Mouse (Mus musculus) lung, embryonic 15.5 days (tissue): ENCODE data around the gene Abca14. TPM values are rescaled to one million over a fixed set of nuclear protein-coding genes. Genes with fewer than 3 reads are reported as not detected.
"Not testable (repeated sequence)": the region's sequence is repeated elsewhere in the genome, so short reads cannot be mapped to it uniquely, and the experiment has no call there.

Experiments used
- ATAC-seq: fragments of 200-750 bp; cut with Nextera tagmentation; 2 replicates; pipeline ENCODE4 v1.8.0; 2017; ENCODE audit warnings: moderate number of reproducible peaks, borderline replicate concordance; ENCODE audit not compliant: low FRiP score, low TSS enrichment; ENCODE audit errors: extremely low read depth
- H3K27ac ChIP-seq: fragments of 300-500 bp; sonication (generic); 2 replicates; pipeline ENCODE4 v1.5.1; 2015; ENCODE audit warnings: moderate library complexity, mild to moderate bottlenecking, inconsistent platforms
- H3K27me3 ChIP-seq: fragments of 300-500 bp; sonication (generic); 2 replicates; pipeline ENCODE4 v1.6.1; 2015; ENCODE audit warnings: inconsistent platforms
- H3K36me3 ChIP-seq: fragments of 300-500 bp; sonication (generic); 2 replicates; pipeline ENCODE4 v1.6.1; 2015; ENCODE audit warnings: inconsistent platforms
- H3K4me1 ChIP-seq: fragments of 300-500 bp; sonication (generic); 2 replicates; pipeline ENCODE4 v1.6.1; 2015; ENCODE audit warnings: inconsistent platforms
- H3K4me2 ChIP-seq: fragments of 300-500 bp; sonication (generic); 2 replicates; pipeline ENCODE4 v1.6.1; 2015; ENCODE audit warnings: inconsistent platforms, mild to moderate bottlenecking, moderate library complexity
- H3K4me3 ChIP-seq: fragments of 300-500 bp; sonication (generic); 2 replicates; pipeline ENCODE4 v1.5.1; 2015; ENCODE audit warnings: mild to moderate bottlenecking, inconsistent platforms
- H3K9ac ChIP-seq: fragments of 300-500 bp; sonication (generic); 2 replicates; pipeline ENCODE4 v1.6.1; 2015; ENCODE audit warnings: inconsistent platforms
- H3K9me3 ChIP-seq: fragments of 300-500 bp; sonication (generic); 2 replicates; pipeline ENCODE4 v1.6.1; 2016; ENCODE audit warnings: inconsistent platforms
- WGBS: fragments of 180-500 bp; shearing (Covaris S2); methylation state at CpG from one replicate; pipeline ENCODE4 v1.1.7; 2015; 5-methylcytosine and 5-hydroxymethylcytosine counted together
- polyA plus RNA-seq: library from polyadenylated mRNA; unstranded; fragments of >200 nt; fragmentation: Nextera tagmentation; extraction: Ambion mirVana; gene quantifications from 2 replicates; pipeline ENCODE4 v1.2.1, GENCODE M21; 2015

The Abca14 gene
- polyA plus RNA-seq, 1 experiment from 2014 or later = not detected

GRCm38 (mm10) chr7:120241092-120241491 lies 37.3 kb downstream of the Abca14 start:
- ATAC-seq = no peak
- Histone ChIP-seq H3K9ac (no peak overlapping the region), H3K4me2 (no peak overlapping the region), H3K4me1 (no peaks in the 10 kb centered on the region), H3K9me3 (no peaks in the 10 kb centered on the region), H3K27ac (no peak overlapping the region), H3K4me3 (no peak overlapping the region), H3K27me3 (no peaks in the 10 kb centered on the region), H3K36me3 (no peaks in the 10 kb centered on the region)

- H3K4me2 ChIP-seq = no peak overlapping the region
- no peak overlapping the region for H3K4me3 ChIP-seq
- H3K36me3 ChIP-seq = no peaks in the 10 kb centered on the region
- no peaks in the 10 kb centered on the region for H3K9me3 ChIP-seq
- no peak overlapping the region for H3K9ac ChIP-seq
- no peaks in the 10 kb centered on the region for H3K27me3 ChIP-seq
- H3K4me1 ChIP-seq = no peaks in the 10 kb centered on the region
- ATAC-seq = no peak
- 72% methylated on average over 7 of the region's 7 CpGs for WGBS
- H3K27ac ChIP-seq = no peak overlapping the region
Observed at GRCm38 (mm10) chr7:120271135-120271991, 67.6 kb downstream of the Abca14 start.

GRCm38 (mm10) chr7:120272110-120272509 lies 68.3 kb downstream of the Abca14 start:
- no peak for ATAC-seq
- WGBS = 72% methylated on average over 7 of the region's 7 CpGs
- H3K27ac ChIP-seq = no peak overlapping the region
- H3K36me3 ChIP-seq = no peaks in the 10 kb centered on the region
- no peak overlapping the region for H3K4me2 ChIP-seq
- no peak overlapping the region for H3K9ac ChIP-seq
- no peaks in the 10 kb centered on the region for H3K4me1 ChIP-seq
- no peaks in the 10 kb centered on the region for H3K9me3 ChIP-seq
- no peak overlapping the region for H3K4me3 ChIP-seq
- H3K27me3 ChIP-seq = no peaks in the 10 kb centered on the region

GRCm38 (mm10) chr7:120285286-120285685 lies 81.5 kb downstream of the Abca14 start:
- Histone ChIP-seq H3K4me2 (no peak overlapping the region), H3K9ac (no peak overlapping the region), H3K27me3 (no peaks in the 10 kb centered on the region), H3K36me3 (no peaks in the 10 kb centered on the region), H3K4me1 (no peaks in the 10 kb centered on the region), H3K4me3 (no peak overlapping the region), H3K27ac (no peak overlapping the region), H3K9me3 (no peaks in the 10 kb centered on the region)
- WGBS = 58% methylated on average over 3 of the region's 3 CpGs
- ATAC-seq = no peak

GRCm38 (mm10) chr7:120316086-120316485 lies 112.3 kb downstream of the Abca14 start:
- no peaks in the 10 kb centered on the region for H3K4me1 ChIP-seq
- no peak overlapping the region for H3K4me3 ChIP-seq
- H3K36me3 ChIP-seq = no peaks in the 10 kb centered on the region
- no peak for ATAC-seq
- no peaks in the 10 kb centered on the region for H3K27me3 ChIP-seq
- no peak overlapping the region for H3K4me2 ChIP-seq
- no peaks in the 10 kb centered on the region for H3K9me3 ChIP-seq
- H3K9ac ChIP-seq = no peak overlapping the region
- 49% methylated on average over 1 of the region's 1 CpGs for WGBS
- H3K27ac ChIP-seq = no peak overlapping the region

- Histone ChIP-seq H3K4me2 (no peak overlapping the region), H3K4me3 (no peak overlapping the region), H3K4me1 (peaks cover 4% of the 10 kb centered on the region), H3K36me3 (no peaks in the 10 kb centered on the region), H3K9me3 (no peaks in the 10 kb centered on the region), H3K9ac (no peak overlapping the region), H3K27ac (no peak overlapping the region), H3K27me3 (no peaks in the 10 kb centered on the region)
- peak; percentile 71; the same call in 1 of the 2 replicates for ATAC-seq
- 5% methylated on average over 4 of the region's 4 CpGs for WGBS
Observed at GRCm38 (mm10) chr7:120322963-120323362, 119.2 kb downstream of the Abca14 start.

GRCm38 (mm10) chr7:120325911-120326310 lies 122.2 kb downstream of the Abca14 start:
- H3K36me3 ChIP-seq, H3K9me3 ChIP-seq, H3K27me3 ChIP-seq, H3K4me2 ChIP-seq, ATAC-seq, H3K9ac ChIP-seq, H3K4me3 ChIP-seq, H3K27ac ChIP-seq, H3K4me1 ChIP-seq: not testable (repeated sequence)
- WGBS = 73% methylated on average over 2 of the region's 2 CpGs

- Histone ChIP-seq H3K27ac (no peak overlapping the region), H3K9ac (no peak overlapping the region), H3K4me1 (peaks cover 5% of the 10 kb centered on the region), H3K36me3 (no peaks in the 10 kb centered on the region), H3K9me3 (no peaks in the 10 kb centered on the region), H3K4me3 (peak overlapping the region; percentile 17; the same call in 1 of the 2 replicates), H3K4me2 (peak overlapping the region; percentile 55), H3K27me3 (no peaks in the 10 kb centered on the region; the same call in 1 of the 2 replicates)
- ATAC-seq = peak; percentile 50
- WGBS = 11% methylated on average over 22 of the region's 22 CpGs
Observed at GRCm38 (mm10) chr7:120327220-120328073, 123.7 kb downstream of the Abca14 start.

GRCm38 (mm10) chr7:120328087-120328793 lies 124.5 kb downstream of the Abca14 start, which contains the start of gene Abca15:
Gene Abca15 (plus strand): TSS chr7:120328670.
- peak within 1 kb of the TSS; percentile 55 for H3K4me2 ChIP-seq
- H3K4me1 ChIP-seq = peaks cover 5% of the 10 kb centered on the region; the same call in 1 of the 2 replicates
- H3K36me3 ChIP-seq = no peaks in the 10 kb centered on the region
- H3K4me3 ChIP-seq = peak within 1 kb of the TSS; percentile 17; the same call in 1 of the 2 replicates
- ATAC-seq = peak; percentile 65
- no peak within 1 kb of the TSS for H3K9ac ChIP-seq
- 84% methylated on average over 22 of the region's 22 CpGs for WGBS
- no peaks in the 10 kb centered on the region for H3K9me3 ChIP-seq
- H3K27ac ChIP-seq = no peak within 1 kb of the TSS
- H3K27me3 ChIP-seq = no peaks in the 10 kb centered on the region; the same call in 1 of the 2 replicates

GRCm38 (mm10) chr7:120361159-120361558 lies 157.4 kb downstream of the Abca14 start:
- Histone ChIP-seq H3K27ac (no peak overlapping the region), H3K4me2 (no peak overlapping the region), H3K36me3 (no peaks in the 10 kb centered on the region), H3K9ac (no peak overlapping the region), H3K4me1 (no peaks in the 10 kb centered on the region), H3K9me3 (no peaks in the 10 kb centered on the region), H3K27me3 (no peaks in the 10 kb centered on the region), H3K4me3 (no peak overlapping the region)
- WGBS = 34% methylated on average over 13 of the region's 13 CpGs
- no peak for ATAC-seq
